Mouse (Mus musculus) A20 (cell line): ENCODE measurements around the gene Kcnk3.

Experiments used
- DNase-seq: peaks from one replicate; pipeline ENCODE4 v3.0.0-alpha.2; 2011; ENCODE audit warnings: low read depth, low spot score

The Kcnk3 gene

DNA sequence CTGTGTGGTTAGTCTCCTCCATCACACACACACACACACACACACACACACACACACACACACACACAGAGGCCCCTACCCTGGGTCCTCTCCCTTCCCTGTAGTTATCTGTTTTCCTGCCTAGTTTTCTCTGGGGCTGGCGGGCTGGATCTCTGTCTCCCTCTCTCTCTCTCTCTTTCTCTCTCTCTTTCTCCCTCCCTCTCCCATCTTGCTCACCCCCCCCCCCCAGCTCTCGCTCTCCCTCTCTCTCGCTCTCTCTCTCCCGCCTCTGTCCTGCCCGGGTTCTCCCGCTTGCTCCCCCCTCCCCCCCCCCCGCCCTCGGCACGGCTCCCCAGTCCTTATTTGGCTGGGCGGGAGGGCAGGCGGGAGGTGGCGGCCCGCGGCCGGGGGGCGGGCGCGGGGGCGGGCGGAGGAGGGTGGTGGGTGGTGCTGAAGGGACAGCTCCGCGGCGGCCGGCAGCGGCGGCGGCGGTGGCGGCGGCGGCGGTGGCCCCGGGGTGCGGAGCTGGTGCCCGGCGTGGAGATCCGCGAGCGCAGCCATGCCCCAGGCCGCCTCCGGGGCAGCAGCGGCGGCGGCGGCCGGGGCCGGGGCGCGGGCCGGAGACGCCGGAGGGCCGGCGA, at the start of gene Kcnk3:
TSS of gene Kcnk3 (plus strand) at position 490 of the 620 bp plus-strand sequence.
- no peak for DNase-seq

GRCm38 (mm10) chr5:30545698-30546097, 42.3 kb upstream of the Kcnk3 start, which contains the start of gene Cib4:
Cib4 (minus strand) TSS chr5:30545836.
- no peak for DNase-seq

DNA sequence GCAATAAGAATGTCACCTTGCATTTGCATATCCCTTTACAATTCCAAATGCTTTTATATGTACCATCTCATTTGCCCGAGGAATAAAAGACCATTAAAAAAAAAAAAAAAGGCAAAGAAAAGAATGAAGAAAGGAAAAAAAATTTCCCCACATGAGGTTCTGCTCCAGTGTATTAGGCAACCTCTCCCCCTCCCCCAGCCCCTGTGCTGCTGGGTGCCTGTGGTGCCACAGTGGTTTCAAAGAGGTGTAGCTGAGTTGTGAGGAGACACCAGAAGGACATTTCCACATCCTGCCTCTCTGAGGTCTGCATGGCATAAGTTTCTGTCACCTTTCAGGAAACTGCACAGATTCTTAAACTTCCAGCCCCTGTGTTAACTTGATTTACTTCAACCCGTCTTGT, 39.3 kb upstream of the Kcnk3 start:
- DNase-seq: no peak

GRCm38 (mm10) chr5:30550334-30551021, 37.5 kb upstream of the Kcnk3 start:
- no peak for DNase-seq

GRCm38 (mm10) chr5:30551022-30551638, 36.8 kb upstream of the Kcnk3 start:
- DNase-seq: no peak

DNA sequence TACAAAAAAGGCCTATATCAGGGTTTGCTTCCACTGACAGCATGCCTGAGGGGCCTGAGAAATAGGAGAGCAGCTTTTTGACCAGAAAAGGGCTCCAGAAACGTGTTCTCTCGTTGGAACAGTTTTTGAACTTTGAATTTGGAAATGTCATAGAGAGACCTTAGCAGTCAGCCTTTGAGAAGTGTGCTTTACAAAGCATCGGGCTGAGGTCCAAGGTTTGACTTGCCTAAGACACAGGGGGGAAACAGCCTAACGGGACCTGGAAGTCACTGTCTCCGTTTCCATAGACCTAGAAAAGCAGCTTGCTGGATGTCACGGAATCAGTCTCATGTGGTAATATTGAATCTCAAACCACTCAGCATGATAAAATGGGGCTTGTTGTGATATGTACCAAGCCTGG, 36.0 kb upstream of the Kcnk3 start:
- DNase-seq: no peak

DNA sequence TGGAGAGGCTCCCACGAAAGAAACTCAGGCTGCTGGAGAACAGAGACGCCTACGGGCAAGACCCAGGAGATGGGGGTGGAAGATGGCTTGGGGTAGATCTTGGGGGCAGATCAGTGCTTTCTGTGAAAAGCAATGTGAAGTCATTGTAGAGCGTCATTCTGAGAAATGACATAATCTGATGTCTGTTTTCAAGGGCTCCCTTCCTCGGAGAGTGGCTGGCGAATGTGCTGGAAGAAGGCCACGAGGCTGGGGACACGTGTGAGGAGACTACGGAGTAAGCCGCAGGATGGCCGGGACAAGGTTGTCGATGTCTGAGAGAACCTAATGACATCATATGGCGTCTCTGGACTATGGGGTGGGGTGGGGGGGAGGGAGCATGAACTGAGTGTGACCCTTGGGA, 34.0 kb upstream of the Kcnk3 start:
- DNase-seq: no peak

DNA sequence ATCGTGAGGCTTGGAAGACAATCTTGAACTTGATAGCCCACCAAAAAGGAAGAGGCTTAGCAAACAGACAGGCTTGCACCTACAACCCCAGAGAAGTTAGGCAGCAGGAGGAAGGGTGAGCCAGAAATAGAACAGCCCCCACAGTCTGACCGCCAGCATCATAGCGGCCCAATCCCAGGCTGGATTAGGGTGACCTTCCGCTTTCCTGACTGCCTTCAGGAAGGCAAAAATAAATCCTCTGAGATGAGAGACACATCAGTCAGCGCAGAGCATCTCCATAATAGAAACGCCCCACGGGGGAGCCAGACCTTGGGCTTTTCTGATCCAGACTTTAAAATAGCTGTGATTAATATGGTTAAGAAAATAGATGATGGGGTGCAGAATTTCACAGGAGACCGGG, 33.0 kb upstream of the Kcnk3 start:
- no peak for DNase-seq

DNA sequence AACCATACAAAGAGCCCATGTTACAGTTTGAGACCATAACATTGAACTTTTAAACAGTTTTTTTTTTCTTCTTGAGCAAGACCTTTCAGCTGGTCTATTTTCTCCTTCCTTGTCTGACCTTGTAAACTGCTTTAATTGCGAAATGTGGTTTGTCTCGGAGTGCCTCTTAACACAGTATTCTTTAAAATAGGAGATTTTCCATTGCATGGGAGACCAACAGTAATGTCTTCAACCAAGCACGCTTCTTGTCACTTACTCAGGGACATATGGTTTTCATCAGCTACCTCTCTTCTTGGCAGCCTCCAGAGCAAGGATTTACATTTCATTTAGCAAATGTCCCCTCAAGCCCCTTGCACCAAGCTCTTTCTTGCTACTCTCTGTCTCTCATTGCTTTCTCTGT, 31.7 kb upstream of the Kcnk3 start:
- DNase-seq: no peak

- no peak for DNase-seq
Measured at GRCm38 (mm10) chr5:30559421-30559820, 28.5 kb upstream of the Kcnk3 start.

DNA sequence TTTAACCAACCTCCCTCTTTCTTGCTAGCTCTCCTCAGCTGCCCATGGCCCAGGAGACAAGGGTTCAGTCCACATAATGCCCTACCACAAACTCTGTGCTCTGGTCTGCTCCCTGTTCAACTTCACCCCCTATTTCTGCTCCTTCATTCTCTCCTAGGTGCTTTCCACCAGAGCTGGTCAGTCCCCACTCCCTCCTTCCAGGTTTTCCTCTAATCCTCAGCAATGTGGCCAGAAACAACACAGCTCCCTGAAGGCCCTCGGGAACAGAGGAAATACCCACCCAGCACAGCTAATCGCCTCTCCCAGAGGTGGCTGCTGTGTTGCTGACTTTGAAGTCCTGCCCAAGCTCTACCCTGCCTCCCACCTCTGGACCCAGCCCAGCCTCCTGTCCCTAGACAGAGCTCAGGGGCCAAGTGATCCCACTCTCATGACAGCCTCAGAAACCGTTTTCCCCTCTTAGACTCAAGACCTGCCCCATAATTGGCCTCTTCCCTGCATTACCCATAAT, 27.9 kb upstream of the Kcnk3 start:
- no peak for DNase-seq

GRCm38 (mm10) chr5:30568479-30568878, 19.5 kb upstream of the Kcnk3 start:
- no peak for DNase-seq

GRCm38 (mm10) chr5:30571820-30572219, 16.1 kb upstream of the Kcnk3 start:
- DNase-seq: no peak

GRCm38 (mm10) chr5:30574367-30574766, 13.6 kb upstream of the Kcnk3 start:
- no peak for DNase-seq

GRCm38 (mm10) chr5:30576233-30576632, 11.7 kb upstream of the Kcnk3 start:
- no peak for DNase-seq

GRCm38 (mm10) chr5:30577251-30577650, 10.7 kb upstream of the Kcnk3 start:
- no peak for DNase-seq

- DNase-seq: no peak
Measured at GRCm38 (mm10) chr5:30577654-30578310, 10.2 kb upstream of the Kcnk3 start.

GRCm38 (mm10) chr5:30578445-30579080, 9.4 kb upstream of the Kcnk3 start:
- DNase-seq: no peak

- DNase-seq: no peak
Measured at GRCm38 (mm10) chr5:30580725-30581124, 7.2 kb upstream of the Kcnk3 start.

GRCm38 (mm10) chr5:30582017-30582416, 6.0 kb upstream of the Kcnk3 start:
- no peak for DNase-seq

DNA sequence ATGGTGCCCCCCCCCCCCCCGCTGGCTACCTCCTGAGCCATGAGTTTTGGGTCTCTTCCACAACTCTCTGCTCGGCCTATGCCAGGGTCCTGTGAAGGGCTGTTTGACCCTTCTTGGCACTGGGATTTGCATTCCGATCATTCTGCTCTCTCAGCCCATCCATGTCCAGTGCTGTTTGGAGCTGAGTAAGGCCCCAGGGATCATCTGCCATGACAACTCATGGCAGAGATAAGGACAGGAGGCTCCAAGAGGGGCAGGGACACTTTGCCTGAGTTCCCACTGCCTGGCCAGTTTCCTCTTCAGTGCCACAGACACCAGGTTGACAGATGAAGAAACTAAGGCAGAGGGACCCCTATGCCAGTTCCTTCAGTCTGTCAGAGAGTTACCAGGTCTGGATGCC, 1.4 kb upstream of the Kcnk3 start:
- no peak for DNase-seq

DNA sequence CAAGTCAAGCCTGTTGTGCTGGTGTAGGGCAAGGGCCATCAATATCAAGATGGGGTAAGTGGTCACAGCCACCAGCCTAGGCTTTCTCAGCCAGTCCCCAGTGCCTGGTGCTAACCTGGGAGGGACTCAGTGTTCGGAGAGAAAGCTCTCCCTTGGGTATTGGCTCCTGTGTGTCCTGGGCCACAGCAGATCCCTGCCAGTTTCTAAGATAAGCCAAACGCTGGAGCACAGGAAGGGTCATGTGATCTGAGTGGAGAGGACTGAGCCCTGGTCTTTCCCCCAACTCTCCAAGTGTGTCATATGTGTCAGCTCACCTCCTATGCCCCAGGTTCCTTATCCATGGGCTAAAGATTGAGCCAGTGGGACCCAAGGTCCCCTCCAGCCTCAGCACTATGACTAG, 869 bp upstream of the Kcnk3 start:
- no peak for DNase-seq
